Mouse (Mus musculus) kidney, embryonic 15.5 days (tissue): ENCODE results near the gene Rasd1. TPM values are rescaled to one million over a fixed set of nuclear protein-coding genes. Genes with fewer than 3 reads are reported as not detected.
A peak's percentile ranks its signal among the peaks of the same experiment; 100 is the strongest.

ENCODE experiments used
- ATAC-seq: fragments of 200-750 bp; cut with Nextera tagmentation; replicated peaks from 2 replicates; pipeline ENCODE4 v1.8.0; 2017; ENCODE audit warnings: moderate TSS enrichment; ENCODE audit not compliant: low FRiP score
- H3K27ac ChIP-seq: fragments of 300-500 bp; sonication (generic); 2 replicates; pipeline ENCODE4 v1.5.1; 2015; ENCODE audit warnings: mild to moderate bottlenecking, inconsistent platforms
- H3K27me3 ChIP-seq: fragments of 300-500 bp; sonication (generic); 2 replicates; pipeline ENCODE4 v1.6.1; 2015; ENCODE audit warnings: inconsistent platforms
- H3K36me3 ChIP-seq: fragments of 300-500 bp; sonication (generic); 2 replicates; pipeline ENCODE4 v1.6.1; 2015; ENCODE audit warnings: inconsistent platforms
- H3K4me1 ChIP-seq: fragments of 300-500 bp; sonication (generic); 2 replicates; pipeline ENCODE4 v1.6.1; 2015; ENCODE audit warnings: inconsistent platforms
- H3K4me2 ChIP-seq: fragments of 300-500 bp; sonication (generic); 2 replicates; pipeline ENCODE4 v1.6.1; 2015; ENCODE audit warnings: moderate library complexity, mild to moderate bottlenecking, inconsistent platforms
- H3K4me3 ChIP-seq: fragments of 300-500 bp; sonication (generic); replicated peaks from 2 replicates; pipeline ENCODE4 v1.5.1; 2015; ENCODE audit warnings: mild to moderate bottlenecking, inconsistent platforms
- H3K9ac ChIP-seq: fragments of 300-500 bp; sonication (generic); 2 replicates; pipeline ENCODE4 v1.6.1; 2015; ENCODE audit warnings: mild to moderate bottlenecking, inconsistent platforms
- H3K9me3 ChIP-seq: fragments of 300-500 bp; sonication (generic); replicated peaks from 2 replicates; pipeline ENCODE4 v1.6.1; 2016; ENCODE audit warnings: inconsistent platforms
- WGBS: fragments of 180-500 bp; shearing (Covaris S2); methylation state at CpG from one replicate; pipeline ENCODE4 v1.1.7; 2015; ENCODE audit warnings: mixed read lengths; 5-methylcytosine and 5-hydroxymethylcytosine counted together
- polyA plus RNA-seq: library from polyadenylated mRNA; unstranded; fragments of >200 nt; fragmentation: Nextera tagmentation; extraction: Ambion mirVana; gene quantifications from 2 replicates; pipeline ENCODE4 v1.2.1, GENCODE M21; 2015

Gene Rasd1
- polyA plus RNA-seq, 1 experiment from 2014 or later = 4.0 TPM

DNA sequence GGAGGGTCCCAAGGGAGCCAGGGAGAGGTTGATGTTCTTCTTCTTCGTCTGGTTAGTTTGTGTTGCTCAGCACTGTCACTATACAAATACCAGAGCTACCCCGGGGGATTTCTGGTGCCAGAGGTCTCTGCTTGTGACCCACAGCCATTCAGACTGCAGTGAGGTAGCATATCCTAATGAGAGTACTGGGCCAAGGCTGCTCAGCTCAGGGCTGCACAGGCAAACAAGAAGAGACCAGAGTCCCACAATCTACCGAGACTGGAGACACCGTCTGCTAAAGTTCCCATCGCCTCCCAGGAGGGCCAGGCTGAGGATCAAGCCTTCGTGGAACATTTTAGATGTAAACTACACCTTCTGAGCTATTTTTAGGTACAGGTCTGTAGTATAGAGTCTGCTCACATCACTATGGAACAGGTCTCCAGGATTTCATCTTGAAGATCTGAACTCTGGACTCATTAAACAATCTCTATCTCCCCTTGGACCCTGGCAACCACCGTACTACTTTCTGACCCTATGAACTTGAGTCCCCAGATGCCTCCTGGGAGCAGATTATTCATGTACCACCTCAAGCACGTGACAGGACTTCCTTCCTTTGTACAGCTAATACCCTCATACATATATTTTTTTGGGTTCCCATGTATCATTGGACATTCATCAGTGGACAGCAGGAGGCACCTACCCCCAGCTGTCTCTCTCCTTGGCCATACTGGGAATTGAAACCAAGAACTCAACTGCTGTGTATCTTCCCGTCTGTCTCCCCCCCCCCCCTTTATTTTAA, 32.0 kb downstream of the Rasd1 start:
- Histone ChIP-seq H3K27ac (no peak overlapping the region), H3K9me3 (no peaks in the 10 kb centered on the region), H3K4me3 (no peak overlapping the region), H3K4me1 (no peaks in the 10 kb centered on the region), H3K9ac (no peak overlapping the region), H3K27me3 (0 out of 2 replicates have a peak, but pooled peaks cover 5% of the 10 kb centered on the region), H3K36me3 (no peaks in the 10 kb centered on the region), H3K4me2 (no peak overlapping the region)
- ATAC-seq = no peak
- WGBS = 60% methylated on average over 9 of the region's 9 CpGs

DNA sequence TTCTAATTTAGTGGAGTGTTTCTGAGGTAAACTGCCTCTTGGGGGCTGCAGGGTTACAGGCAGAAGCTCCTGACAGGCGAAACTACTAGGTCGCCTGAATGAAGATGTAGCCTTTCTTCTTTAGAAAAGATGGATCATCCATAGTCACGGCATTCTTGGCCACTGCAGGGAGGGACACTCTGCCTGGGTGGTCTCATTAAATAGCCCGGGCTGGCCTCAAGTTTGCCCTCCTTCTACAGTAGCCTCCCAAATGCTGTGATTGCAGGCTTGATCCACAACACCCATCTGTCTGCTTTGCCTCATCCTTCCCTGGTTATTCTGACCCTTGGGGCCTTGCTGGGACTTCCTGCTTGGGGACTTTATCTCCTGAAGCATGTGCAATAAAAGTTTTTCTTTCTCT, 34.7 kb downstream of the Rasd1 start:
- 0 out of 2 replicates have a peak, but pooled peaks cover 5% of the 10 kb centered on the region for H3K27me3 ChIP-seq
- H3K9me3 ChIP-seq = no peaks in the 10 kb centered on the region
- peaks cover 4% of the 10 kb centered on the region; the same call in 1 of the 2 replicates for H3K4me1 ChIP-seq
- 45% methylated on average over 4 of the region's 4 CpGs for WGBS
- no peak overlapping the region for H3K4me2 ChIP-seq
- H3K4me3 ChIP-seq = no peak overlapping the region
- H3K27ac ChIP-seq = no peak overlapping the region
- no peaks in the 10 kb centered on the region for H3K36me3 ChIP-seq
- H3K9ac ChIP-seq = no peak overlapping the region
- ATAC-seq = no peak

DNA sequence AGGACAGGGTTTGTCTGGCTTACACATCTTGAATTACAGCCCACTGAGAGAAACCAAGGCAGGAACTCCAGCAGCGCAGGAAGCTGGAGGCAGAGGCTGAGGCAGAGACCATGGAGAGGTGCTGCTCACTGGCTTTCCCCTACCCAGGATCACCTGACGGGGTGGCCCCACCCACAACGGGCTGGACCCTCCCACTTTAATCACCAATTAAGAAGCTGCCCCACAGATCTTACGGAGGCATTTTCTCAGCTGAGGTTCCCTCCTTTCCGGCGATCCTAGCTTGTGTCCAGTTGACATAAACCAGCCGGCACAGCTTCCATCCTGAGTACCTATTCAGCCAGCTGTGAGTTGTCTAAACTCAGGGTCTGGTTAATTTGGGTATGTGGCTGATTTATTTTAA, 43.5 kb downstream of the Rasd1 start:
- WGBS = 8% methylated on average over 7 of the region's 7 CpGs
- H3K9ac ChIP-seq = no peak overlapping the region
- H3K4me1 ChIP-seq = peaks cover 19% of the 10 kb centered on the region
- no peaks in the 10 kb centered on the region for H3K36me3 ChIP-seq
- peak overlapping the region; percentile 52 for H3K27ac ChIP-seq
- no peaks in the 10 kb centered on the region for H3K9me3 ChIP-seq
- peak; percentile 93 for ATAC-seq
- no peaks in the 10 kb centered on the region for H3K27me3 ChIP-seq
- peak overlapping the region; percentile 53 for H3K4me2 ChIP-seq
- peak overlapping the region; percentile 18 for H3K4me3 ChIP-seq

DNA sequence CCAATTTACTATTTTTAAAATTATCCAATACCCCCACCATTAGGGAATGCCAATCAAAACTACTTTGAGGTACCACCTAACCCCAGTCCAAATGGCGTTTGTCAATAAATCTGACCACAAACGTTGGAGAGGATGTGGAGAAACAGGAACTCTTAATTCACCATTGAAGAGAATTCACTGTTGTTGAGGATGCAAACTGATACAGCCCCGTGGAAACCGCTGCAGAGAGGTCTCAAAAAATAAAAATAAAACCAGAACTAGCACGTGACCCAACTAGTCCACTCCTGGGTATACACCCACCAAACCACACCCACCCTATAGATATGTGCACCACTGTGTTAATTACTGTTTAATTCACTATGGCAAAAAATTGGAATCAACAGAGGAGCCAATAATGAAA, 44.4 kb downstream of the Rasd1 start:
- H3K9me3 ChIP-seq = no peaks in the 10 kb centered on the region
- no peaks in the 10 kb centered on the region for H3K36me3 ChIP-seq
- H3K27ac ChIP-seq = no peak overlapping the region
- WGBS = 48% methylated on average over 5 of the region's 5 CpGs
- H3K4me1 ChIP-seq = peaks cover 16% of the 10 kb centered on the region
- H3K4me2 ChIP-seq = no peak overlapping the region
- H3K4me3 ChIP-seq = no peak overlapping the region
- no peak overlapping the region for H3K9ac ChIP-seq
- H3K27me3 ChIP-seq = no peaks in the 10 kb centered on the region
- no peak for ATAC-seq

DNA sequence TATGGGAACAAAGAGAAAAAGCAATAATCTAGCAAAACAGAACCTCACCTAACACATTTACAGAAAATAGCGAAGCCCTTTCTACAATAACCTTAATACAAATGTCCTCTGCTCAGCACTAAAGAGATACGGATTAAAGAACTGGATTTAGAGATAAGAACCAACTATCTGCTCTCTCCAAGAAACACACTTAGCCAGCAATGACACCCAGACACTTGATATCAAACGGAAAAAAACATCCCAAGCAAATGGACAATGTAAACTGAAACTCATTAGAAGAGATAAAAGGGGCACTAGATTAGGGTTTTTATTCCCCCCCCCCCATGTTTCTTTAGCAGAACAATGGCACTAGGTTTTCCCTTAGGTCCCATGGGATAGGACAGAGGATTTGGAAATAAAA, 45.3 kb downstream of the Rasd1 start:
- H3K27ac ChIP-seq = no peak overlapping the region
- H3K9ac ChIP-seq = no peak overlapping the region
- H3K4me2 ChIP-seq = no peak overlapping the region
- no peaks in the 10 kb centered on the region for H3K36me3 ChIP-seq
- WGBS = 78% methylated on average over 3 of the region's 3 CpGs
- no peaks in the 10 kb centered on the region for H3K9me3 ChIP-seq
- H3K4me3 ChIP-seq = no peak overlapping the region
- ATAC-seq = no peak
- H3K27me3 ChIP-seq = no peaks in the 10 kb centered on the region
- H3K4me1 ChIP-seq = peaks cover 16% of the 10 kb centered on the region

DNA sequence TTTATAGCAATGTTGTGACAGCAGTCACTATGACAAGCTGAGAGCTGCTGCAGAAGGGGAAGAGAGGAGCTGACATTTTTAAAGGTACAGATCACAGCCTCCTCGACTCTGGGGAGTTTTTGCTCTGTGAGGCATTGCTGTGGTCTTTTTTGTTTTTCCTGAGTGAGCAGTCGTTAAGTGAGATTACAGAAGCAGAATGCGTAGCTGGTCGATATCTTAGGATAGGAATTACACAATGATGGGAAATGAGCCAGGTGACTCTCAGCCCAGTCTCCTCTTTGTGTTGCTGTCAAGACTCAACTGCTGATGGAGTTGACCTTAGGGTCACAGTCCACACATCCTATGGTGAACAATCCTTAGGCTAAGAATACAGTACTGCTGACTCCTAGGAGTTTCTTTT, 46.7 kb downstream of the Rasd1 start:
- Histone ChIP-seq H3K4me2 (no peak overlapping the region), H3K9ac (no peak overlapping the region), H3K36me3 (no peaks in the 10 kb centered on the region), H3K4me1 (peaks cover 16% of the 10 kb centered on the region), H3K9me3 (no peaks in the 10 kb centered on the region), H3K4me3 (no peak overlapping the region), H3K27me3 (no peaks in the 10 kb centered on the region), H3K27ac (no peak overlapping the region)
- no peak for ATAC-seq
- WGBS = 31% methylated on average over 4 of the region's 4 CpGs

DNA sequence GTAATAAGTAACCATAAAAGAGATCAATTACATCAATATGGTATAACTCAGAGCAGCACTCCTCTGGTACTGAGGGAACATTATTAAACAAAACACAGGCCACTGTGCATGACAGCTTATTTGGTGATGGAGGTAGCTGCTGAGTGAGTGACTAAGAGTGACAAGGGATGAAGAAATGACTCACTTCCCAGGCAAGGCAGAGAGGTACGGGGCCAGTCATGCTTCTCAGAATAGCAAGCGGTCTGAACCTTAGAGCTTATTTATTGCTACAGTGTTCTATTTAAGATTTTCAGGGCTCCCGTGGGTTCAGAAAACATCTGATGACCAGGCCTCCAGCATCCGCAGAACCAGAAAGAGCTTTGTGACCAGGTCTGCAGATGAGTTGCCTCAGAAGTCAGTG, 51.0 kb downstream of the Rasd1 start:
- Histone ChIP-seq H3K9me3 (no peaks in the 10 kb centered on the region), H3K4me3 (no peak overlapping the region), H3K4me1 (peaks cover 15% of the 10 kb centered on the region), H3K9ac (no peak overlapping the region), H3K27me3 (no peaks in the 10 kb centered on the region), H3K36me3 (no peaks in the 10 kb centered on the region), H3K4me2 (no peak overlapping the region), H3K27ac (no peak overlapping the region)
- no peak for ATAC-seq
- 73% methylated on average over 4 of the region's 4 CpGs for WGBS

Other genes starting within 250 kb of the Rasd1 start
- gene Pld6, start 177.3 kb downstream of the Rasd1 start, polyA plus RNA-seq = 5.0 and 5.1 TPM in 2 replicates
- gene Flcn, start 154.9 kb downstream of the Rasd1 start, polyA plus RNA-seq = 32.1 and 32.6 TPM in 2 replicates
- gene Nt5m, start 125.5 kb downstream of the Rasd1 start, polyA plus RNA-seq = 37.9 and 42.8 TPM in 2 replicates
- gene Cops3, start 125.1 kb downstream of the Rasd1 start, polyA plus RNA-seq = 206 and 213 TPM in 2 replicates
- 45.7 and 46.5 TPM in 2 replicates for gene Med9, start 16.7 kb downstream of the Rasd1 start, polyA plus RNA-seq
- gene Pemt, start 81.5 kb upstream of the Rasd1 start, polyA plus RNA-seq = 12.6 and 13.0 TPM in 2 replicates
- gene Rai1, start 140.1 kb upstream of the Rasd1 start, polyA plus RNA-seq = 21.4 and 23.4 TPM in 2 replicates